Mouse (Mus musculus) forebrain, embryonic 13.5 days (tissue): ENCODE results near the gene Wdr13. TPM values are rescaled to one million over a fixed set of nuclear protein-coding genes. Genes with fewer than 3 reads are reported as not detected.
A peak's percentile ranks its signal among the peaks of the same experiment; 100 is the strongest.

ENCODE experiments used
- ATAC-seq: fragments of 200-750 bp; cut with Nextera tagmentation; 2 replicates; pipeline ENCODE4 v1.8.0; 2017
- H3K27ac ChIP-seq: fragments of 300-500 bp; sonication (generic); 2 replicates; pipeline ENCODE4 v1.5.1; 2015; ENCODE audit warnings: inconsistent platforms, mild to moderate bottlenecking, moderate library complexity
- H3K27me3 ChIP-seq: fragments of 300-500 bp; sonication (generic); 2 replicates; pipeline ENCODE4 v1.6.1; 2015; ENCODE audit warnings: mild to moderate bottlenecking, inconsistent platforms
- H3K36me3 ChIP-seq: fragments of 300-500 bp; sonication (generic); 2 replicates; pipeline ENCODE4 v1.6.1; 2015; ENCODE audit warnings: mild to moderate bottlenecking, inconsistent platforms; ENCODE audit not compliant: poor library complexity, severe bottlenecking
- H3K4me1 ChIP-seq: fragments of 300-500 bp; sonication (generic); 2 replicates; pipeline ENCODE4 v1.6.1; 2015; ENCODE audit warnings: inconsistent platforms
- H3K4me2 ChIP-seq: fragments of 300-500 bp; sonication (generic); 2 replicates; pipeline ENCODE4 v1.6.1; 2015; ENCODE audit warnings: inconsistent platforms, mild to moderate bottlenecking, moderate library complexity
- H3K4me3 ChIP-seq: fragments of 300-500 bp; sonication (generic); 2 replicates; pipeline ENCODE4 v1.5.1; 2015; ENCODE audit warnings: mild to moderate bottlenecking, inconsistent platforms
- H3K9ac ChIP-seq: fragments of 300-500 bp; sonication (generic); 2 replicates; pipeline ENCODE4 v1.6.1; 2015; ENCODE audit warnings: mild to moderate bottlenecking, inconsistent platforms
- H3K9me3 ChIP-seq: fragments of 300-500 bp; sonication (generic); replicated peaks from 2 replicates; pipeline ENCODE4 v1.6.1; 2016; ENCODE audit warnings: inconsistent platforms
- WGBS: fragments of 180-500 bp; shearing (Covaris S2); methylation state at CpG from one replicate; pipeline ENCODE4 v1.1.7; 2015; 5-methylcytosine and 5-hydroxymethylcytosine counted together
- polyA plus RNA-seq: library from polyadenylated mRNA; unstranded; fragments of >200 nt; fragmentation: Nextera tagmentation; extraction: Ambion mirVana; gene quantifications from 2 replicates; pipeline ENCODE4 v1.2.1, GENCODE M21; 2015

Gene Wdr13
- polyA plus RNA-seq: 36.2 and 43.6 TPM in 2 replicates

GRCm38 (mm10) chrX:8132017-8132976 is at the start of gene Wdr13:
Gene Wdr13, minus strand, starts transcription at chrX:8132892.
- Histone ChIP-seq H3K9me3 (no peaks in the 10 kb centered on the region), H3K9ac (peak within 1 kb of the TSS; percentile 58), H3K27me3 (no peaks in the 10 kb centered on the region), H3K36me3 (peaks cover 26% of the 10 kb centered on the region), H3K4me2 (peak within 1 kb of the TSS; percentile 61), H3K4me1 (0 out of 2 replicates have a peak, but pooled peaks cover 3% of the 10 kb centered on the region), H3K4me3 (peak within 1 kb of the TSS; percentile 53), H3K27ac (peak within 1 kb of the TSS; percentile 91)
- ATAC-seq: peak; percentile 85
- whole genome bisulfite sequencing: 15% methylated on average over 39 of the region's 40 CpGs

GRCm38 (mm10) chrX:8179646-8180045 is 47.0 kb upstream of the Wdr13 start:
- 90% methylated on average over 5 of the region's 5 CpGs for WGBS
- ATAC-seq: no peak
- no peak overlapping the region for H3K9ac ChIP-seq

GRCm38 (mm10) chrX:8178871-8179270 is 46.2 kb upstream of the Wdr13 start:
- Histone ChIP-seq H3K27ac (no peak overlapping the region), H3K36me3 (no peaks in the 10 kb centered on the region), H3K4me3 (no peak overlapping the region), H3K9ac (no peak overlapping the region), H3K9me3 (no peaks in the 10 kb centered on the region), H3K4me1 (peaks cover 4% of the 10 kb centered on the region), H3K27me3 (no peaks in the 10 kb centered on the region), H3K4me2 (no peak overlapping the region)
- ATAC-seq: no peak
- 89% methylated on average over 2 of the region's 2 CpGs for WGBS

More at GRCm38 (mm10) chrX:8179646-8180045, 47.0 kb upstream of the Wdr13 start:
- Histone ChIP-seq H3K4me2 (no peak overlapping the region), H3K27ac (no peak overlapping the region), H3K9me3 (no peaks in the 10 kb centered on the region), H3K27me3 (no peaks in the 10 kb centered on the region), H3K4me1 (peaks cover 4% of the 10 kb centered on the region), H3K36me3 (no peaks in the 10 kb centered on the region), H3K4me3 (no peak overlapping the region)

- Histone ChIP-seq H3K27me3 (no peaks in the 10 kb centered on the region), H3K27ac (no peak within 1 kb of the TSS), H3K4me3 (peak within 1 kb of the TSS; percentile 58), H3K4me2 (peak within 1 kb of the TSS; percentile 56), H3K4me1 (peaks cover 4% of the 10 kb centered on the region), H3K36me3 (0 out of 2 replicates have a peak, but pooled peaks cover 6% of the 10 kb centered on the region), H3K9ac (peak within 1 kb of the TSS; percentile 68), H3K9me3 (no peaks in the 10 kb centered on the region)
- WGBS: 17% methylated on average over 50 of the region's 56 CpGs
- peak; percentile 97 for ATAC-seq
These were observed 43.1 kb upstream of the Wdr13 start, which contains the start of gene Tbc1d25 for GRCm38 (mm10) chrX:8175504-8176385. Gene Tbc1d25, minus strand, starts transcription at chrX:8176181.

GRCm38 (mm10) chrX:8175169-8175503 is 42.4 kb upstream of the Wdr13 start:
- H3K4me3 ChIP-seq: peak overlapping the region; percentile 58
- H3K4me1 ChIP-seq: peaks cover 4% of the 10 kb centered on the region
- no peak overlapping the region for H3K27ac ChIP-seq
- H3K4me2 ChIP-seq: peak overlapping the region; percentile 56
- no peaks in the 10 kb centered on the region for H3K27me3 ChIP-seq
- no peak for ATAC-seq
- 0 out of 2 replicates have a peak, but pooled peaks cover 7% of the 10 kb centered on the region for H3K36me3 ChIP-seq
- WGBS: 9% methylated on average over 4 of the region's 4 CpGs
- H3K9me3 ChIP-seq: no peaks in the 10 kb centered on the region
- H3K9ac ChIP-seq: peak overlapping the region; percentile 68

GRCm38 (mm10) chrX:8167716-8168647 is 35.3 kb upstream of the Wdr13 start:
- no peak overlapping the region for H3K4me2 ChIP-seq
- H3K9me3 ChIP-seq: no peaks in the 10 kb centered on the region
- no peak for ATAC-seq
- no peak overlapping the region for H3K9ac ChIP-seq
- H3K4me1 ChIP-seq: no peaks in the 10 kb centered on the region
- no peak overlapping the region for H3K27ac ChIP-seq
- peaks cover 12% of the 10 kb centered on the region; the same call in 1 of the 2 replicates for H3K36me3 ChIP-seq
- H3K4me3 ChIP-seq: no peak overlapping the region
- H3K27me3 ChIP-seq: no peaks in the 10 kb centered on the region
- WGBS: 85% methylated on average over 10 of the region's 10 CpGs

- H3K4me2 ChIP-seq: no peak overlapping the region
- 84% methylated on average over 4 of the region's 4 CpGs for WGBS
- no peak for ATAC-seq
- H3K9ac ChIP-seq: no peak overlapping the region
- no peaks in the 10 kb centered on the region for H3K4me1 ChIP-seq
- H3K27me3 ChIP-seq: no peaks in the 10 kb centered on the region
- H3K27ac ChIP-seq: no peak overlapping the region
- no peaks in the 10 kb centered on the region for H3K9me3 ChIP-seq
- H3K36me3 ChIP-seq: peaks cover 2% of the 10 kb centered on the region; the same call in 1 of the 2 replicates
- H3K4me3 ChIP-seq: no peak overlapping the region
These were observed 31.8 kb upstream of the Wdr13 start for GRCm38 (mm10) chrX:8164471-8164870.

- Histone ChIP-seq H3K4me1 (no peaks in the 10 kb centered on the region), H3K36me3 (peaks cover 8% of the 10 kb centered on the region; the same call in 1 of the 2 replicates), H3K9ac (no peak overlapping the region), H3K27ac (no peak overlapping the region), H3K27me3 (no peaks in the 10 kb centered on the region), H3K4me3 (no peak overlapping the region), H3K4me2 (no peak overlapping the region), H3K9me3 (no peaks in the 10 kb centered on the region)
- no peak for ATAC-seq
- 93% methylated on average over 5 of the region's 5 CpGs for WGBS
These were observed 30.4 kb upstream of the Wdr13 start for GRCm38 (mm10) chrX:8163076-8163475.

- H3K27me3 ChIP-seq: no peaks in the 10 kb centered on the region
- peak within 1 kb of the TSS; percentile 83 for H3K9ac ChIP-seq
- WGBS: 16% methylated on average over 64 of the region's 65 CpGs
- peak within 1 kb of the TSS; percentile 86 for H3K4me2 ChIP-seq
- H3K27ac ChIP-seq: peak within 1 kb of the TSS; percentile 97
- peaks cover 31% of the 10 kb centered on the region for H3K36me3 ChIP-seq
- H3K4me3 ChIP-seq: peak within 1 kb of the TSS; percentile 59
- H3K9me3 ChIP-seq: no peaks in the 10 kb centered on the region
- ATAC-seq: peak; percentile 96
- H3K4me1 ChIP-seq: peaks cover 17% of the 10 kb centered on the region
These were observed 12.7 kb upstream of the Wdr13 start, which contains the start of gene Rbm3 for GRCm38 (mm10) chrX:8145153-8145991. Gene Rbm3, minus strand, starts transcription at chrX:8145880.

- Histone ChIP-seq H3K36me3 (peaks cover 38% of the 10 kb centered on the region), H3K4me2 (peak overlapping the region; percentile 86), H3K27me3 (no peaks in the 10 kb centered on the region), H3K4me1 (peaks cover 17% of the 10 kb centered on the region), H3K9ac (peak overlapping the region; percentile 83), H3K27ac (no peak overlapping the region), H3K9me3 (no peaks in the 10 kb centered on the region), H3K4me3 (peak overlapping the region; percentile 59)
- WGBS: 74% methylated on average over 7 of the region's 7 CpGs
- ATAC-seq: no peak
These were observed 11.1 kb upstream of the Wdr13 start for GRCm38 (mm10) chrX:8143750-8144149.
